Mouse (Mus musculus) embryonic facial prominence, embryonic 13.5 days (tissue): ENCODE measurements around the gene Gpx1. TPM values are rescaled to one million over a fixed set of nuclear protein-coding genes. Genes with fewer than 3 reads are reported as not detected.

Source experiments
- ATAC-seq: fragments of 200-750 bp; cut with Nextera tagmentation; 2 replicates; pipeline ENCODE4 v1.8.0; 2017; ENCODE audit warnings: low read depth; ENCODE audit not compliant: insufficient number of reproducible peaks, insufficient read depth, low FRiP score, low TSS enrichment
- H3K27ac ChIP-seq: fragments of 300-500 bp; sonication (generic); 2 replicates; pipeline ENCODE4 v1.5.1; 2015; ENCODE audit warnings: moderate library complexity, mild to moderate bottlenecking, inconsistent platforms
- H3K27me3 ChIP-seq: fragments of 300-500 bp; sonication (generic); 2 replicates; pipeline ENCODE4 v1.6.1; 2015; ENCODE audit warnings: mild to moderate bottlenecking, inconsistent platforms
- H3K36me3 ChIP-seq: fragments of 300-500 bp; sonication (generic); 2 replicates; pipeline ENCODE4 v1.6.1; 2015; ENCODE audit warnings: mild to moderate bottlenecking, inconsistent platforms
- H3K4me1 ChIP-seq: fragments of 300-500 bp; sonication (generic); 2 replicates; pipeline ENCODE4 v1.6.1; 2015; ENCODE audit warnings: inconsistent platforms
- H3K4me2 ChIP-seq: fragments of 300-500 bp; sonication (generic); 2 replicates; pipeline ENCODE4 v1.6.1; 2015; ENCODE audit warnings: moderate library complexity, mild to moderate bottlenecking, inconsistent platforms
- H3K4me3 ChIP-seq: fragments of 300-500 bp; sonication (generic); 2 replicates; pipeline ENCODE4 v1.5.1; 2015; ENCODE audit warnings: mild to moderate bottlenecking, inconsistent platforms
- H3K9ac ChIP-seq: fragments of 300-500 bp; sonication (generic); 2 replicates; pipeline ENCODE4 v1.6.1; 2015; ENCODE audit warnings: mild to moderate bottlenecking, inconsistent platforms
- H3K9me3 ChIP-seq: fragments of 300-500 bp; sonication (generic); 2 replicates; pipeline ENCODE4 v1.6.1; 2016; ENCODE audit warnings: inconsistent platforms
- WGBS: fragments of 180-500 bp; shearing (Covaris S2); methylation state at CpG from one replicate; pipeline ENCODE4 v1.1.7; 2015; ENCODE audit warnings: mixed read lengths; 5-methylcytosine and 5-hydroxymethylcytosine counted together
- polyA plus RNA-seq: library from polyadenylated mRNA; unstranded; fragments of >200 nt; fragmentation: Nextera tagmentation; extraction: Ambion mirVana; gene quantifications from 2 replicates; pipeline ENCODE4 v1.2.1, GENCODE M21; 2015

The Gpx1 gene
- polyA plus RNA-seq, 1 experiment from 2014 or later: 775 TPM

DNA sequence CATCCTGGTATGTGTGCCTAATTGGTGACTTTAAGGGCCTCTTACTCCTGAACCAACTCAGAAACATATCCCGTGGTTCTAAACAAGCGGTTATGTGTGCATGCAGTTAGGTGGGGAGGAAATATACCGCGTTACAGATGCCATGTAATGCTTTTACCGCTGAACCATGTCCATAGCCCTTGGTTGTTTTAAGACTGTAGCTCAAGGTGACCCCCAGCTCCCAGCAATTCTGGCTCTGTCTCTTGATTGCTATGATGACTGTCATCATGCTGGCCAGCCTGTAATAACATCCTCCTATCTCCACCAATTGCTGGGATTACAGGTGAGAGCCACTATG lies 2.4 kb downstream of the Gpx1 start:
- Histone ChIP-seq H3K4me3 (0 out of 2 replicates have a peak overlapping the region, but pooled peaks have one; percentile 79), H3K27ac (peak overlapping the region; percentile 98), H3K27me3 (no peaks in the 10 kb centered on the region), H3K36me3 (peaks cover 10% of the 10 kb centered on the region), H3K4me2 (peak overlapping the region; percentile 86), H3K9ac (peak overlapping the region; percentile 17; the same call in 1 of the 2 replicates), H3K4me1 (peaks cover 26% of the 10 kb centered on the region), H3K9me3 (no peaks in the 10 kb centered on the region)
- ATAC-seq: no peak
- WGBS: 77% methylated on average over 5 of the region's 5 CpGs

DNA sequence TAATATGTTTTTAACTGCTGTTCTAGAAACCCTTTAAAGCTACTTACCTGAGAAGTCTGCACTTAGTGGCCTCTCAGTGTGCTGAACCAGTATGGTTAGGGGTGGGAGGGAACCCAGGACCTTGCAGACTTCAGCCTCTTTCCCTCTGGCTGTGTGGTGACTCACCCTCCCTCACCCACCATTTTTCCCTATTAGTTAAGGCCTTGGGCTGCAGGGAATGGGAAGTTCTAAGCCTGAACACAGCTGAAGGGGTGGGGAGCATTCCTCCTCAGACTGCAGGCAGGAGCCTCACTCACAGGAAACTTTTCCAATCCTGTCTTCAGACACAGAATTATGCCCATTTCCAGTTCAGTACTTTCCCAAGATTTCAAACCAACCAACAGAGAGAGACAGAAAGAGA lies 3.1 kb downstream of the Gpx1 start:
- Histone ChIP-seq H3K27ac (no peak overlapping the region; the same call in 1 of the 2 replicates), H3K9ac (no peak overlapping the region), H3K9me3 (no peaks in the 10 kb centered on the region), H3K4me2 (no peak overlapping the region), H3K36me3 (peaks cover 8% of the 10 kb centered on the region; the same call in 1 of the 2 replicates), H3K27me3 (no peaks in the 10 kb centered on the region), H3K4me1 (peaks cover 26% of the 10 kb centered on the region), H3K4me3 (no peak overlapping the region)
- ATAC-seq: no peak

DNA sequence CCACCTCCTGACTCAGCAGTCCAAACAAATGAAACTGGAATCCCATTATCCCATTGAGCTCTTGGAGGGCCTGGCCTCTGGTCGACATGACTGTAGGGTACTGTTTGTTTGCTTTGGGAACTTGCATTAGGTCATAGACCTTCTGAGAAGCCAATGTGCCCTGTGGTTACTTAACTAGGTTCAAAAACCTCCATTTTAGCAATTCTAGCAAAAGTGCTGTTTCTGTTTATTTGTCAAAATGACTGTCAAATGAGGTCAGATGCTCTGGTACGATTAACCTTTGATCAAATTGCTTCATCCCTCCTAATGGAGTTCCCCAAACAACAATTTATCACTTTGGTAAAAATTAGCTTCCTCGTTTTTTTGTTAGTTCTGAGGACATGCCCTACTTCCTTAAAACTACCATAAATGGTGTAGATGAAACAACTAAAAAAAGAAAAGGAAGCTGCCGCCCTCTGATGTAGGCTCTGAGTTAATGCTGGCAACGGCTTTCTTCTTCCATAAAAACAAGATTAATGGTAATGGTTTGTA lies 3.7 kb downstream of the Gpx1 start:
- Histone ChIP-seq H3K4me1 (peaks cover 26% of the 10 kb centered on the region), H3K36me3 (peaks cover 8% of the 10 kb centered on the region; the same call in 1 of the 2 replicates), H3K4me3 (no peak overlapping the region), H3K4me2 (no peak overlapping the region), H3K9ac (no peak overlapping the region), H3K27ac (0 out of 2 replicates have a peak overlapping the region, but pooled peaks have one; percentile 1), H3K9me3 (no peaks in the 10 kb centered on the region), H3K27me3 (no peaks in the 10 kb centered on the region)
- no peak for ATAC-seq
- WGBS: 49% methylated on average over 5 of the region's 5 CpGs

DNA sequence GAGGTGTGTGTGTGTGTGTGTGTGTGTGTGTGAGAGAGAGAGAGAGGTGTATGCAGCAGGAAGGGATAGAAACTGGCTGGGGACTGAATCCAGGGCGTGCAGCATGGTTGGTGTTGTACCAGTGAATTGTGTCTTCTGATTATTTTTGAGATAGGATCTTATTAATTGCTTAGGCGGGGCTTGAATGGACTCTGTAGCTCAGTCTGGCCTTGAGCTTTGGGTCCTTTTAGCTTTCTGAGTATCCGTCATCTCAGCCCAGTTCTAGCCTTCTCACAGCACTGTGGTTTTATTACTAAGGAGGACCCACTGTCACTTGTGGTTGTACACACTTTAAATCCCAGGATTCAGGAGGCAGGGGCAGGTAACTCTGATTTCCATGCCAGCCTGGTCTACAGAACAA lies 4.6 kb downstream of the Gpx1 start:
- no peak for ATAC-seq
- H3K9ac ChIP-seq: no peak overlapping the region
- H3K36me3 ChIP-seq: no peaks in the 10 kb centered on the region
- H3K27me3 ChIP-seq: no peaks in the 10 kb centered on the region
- peaks cover 24% of the 10 kb centered on the region for H3K4me1 ChIP-seq
- H3K4me2 ChIP-seq: no peak overlapping the region
- WGBS: 89% methylated on average over 3 of the region's 3 CpGs
- H3K9me3 ChIP-seq: no peaks in the 10 kb centered on the region
- no peak overlapping the region for H3K4me3 ChIP-seq
- no peak overlapping the region for H3K27ac ChIP-seq

DNA sequence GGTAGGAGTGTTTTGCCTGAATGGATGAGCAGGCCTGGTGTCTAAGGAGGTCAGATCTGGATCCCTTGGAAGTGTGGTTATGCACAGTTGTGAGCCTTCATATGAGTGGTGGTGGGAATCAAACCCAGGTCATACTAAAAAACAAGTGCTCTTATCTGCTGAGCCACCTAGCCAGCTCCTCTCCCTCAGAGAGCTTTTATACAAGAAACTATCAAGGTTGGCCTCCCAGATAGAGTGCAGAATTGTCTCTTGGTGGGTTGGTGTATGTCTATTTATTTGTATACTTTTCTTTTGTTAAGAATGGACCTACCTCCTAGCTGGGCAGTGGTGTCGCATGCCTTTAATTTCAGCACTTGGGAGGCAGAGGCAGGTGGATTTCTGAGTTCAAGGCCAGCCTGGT lies 5.1 kb downstream of the Gpx1 start:
- 96% methylated on average over 1 of the region's 1 CpGs for WGBS
- no peaks in the 10 kb centered on the region for H3K27me3 ChIP-seq
- ATAC-seq: no peak

DNA sequence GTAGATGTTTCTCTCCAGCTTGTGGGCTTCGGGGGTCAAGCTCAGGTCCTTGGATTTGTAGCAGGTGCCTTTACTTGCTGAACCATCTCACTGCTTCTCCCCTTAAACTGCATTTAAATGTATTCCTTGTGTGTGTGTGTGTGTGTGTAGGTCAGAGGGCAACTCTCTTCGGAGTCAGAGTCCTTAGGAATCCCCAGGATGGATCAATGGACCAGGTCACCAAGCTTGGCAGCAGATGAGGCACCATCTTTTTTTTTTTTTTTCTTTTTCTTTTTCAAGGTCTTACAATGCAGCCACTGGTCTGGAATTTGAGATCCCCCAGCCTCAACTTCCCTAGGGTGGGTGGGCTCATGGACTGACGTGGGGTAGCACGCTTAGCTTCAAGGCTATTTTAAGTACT lies 5.8 kb downstream of the Gpx1 start:
- Histone ChIP-seq H3K27me3 (no peaks in the 10 kb centered on the region), H3K36me3 (no peaks in the 10 kb centered on the region), H3K27ac (no peak overlapping the region), H3K4me1 (peaks cover 30% of the 10 kb centered on the region), H3K4me2 (no peak overlapping the region), H3K9ac (no peak overlapping the region), H3K9me3 (no peaks in the 10 kb centered on the region), H3K4me3 (no peak overlapping the region)
- 77% methylated on average over 4 of the region's 4 CpGs for WGBS
- ATAC-seq: no peak

More for the DNA sequence above, 5.1 kb downstream of the Gpx1 start:
- Histone ChIP-seq H3K9me3 (no peaks in the 10 kb centered on the region), H3K4me3 (no peak overlapping the region), H3K9ac (no peak overlapping the region), H3K4me2 (no peak overlapping the region), H3K27ac (no peak overlapping the region), H3K4me1 (peaks cover 24% of the 10 kb centered on the region), H3K36me3 (no peaks in the 10 kb centered on the region)

DNA sequence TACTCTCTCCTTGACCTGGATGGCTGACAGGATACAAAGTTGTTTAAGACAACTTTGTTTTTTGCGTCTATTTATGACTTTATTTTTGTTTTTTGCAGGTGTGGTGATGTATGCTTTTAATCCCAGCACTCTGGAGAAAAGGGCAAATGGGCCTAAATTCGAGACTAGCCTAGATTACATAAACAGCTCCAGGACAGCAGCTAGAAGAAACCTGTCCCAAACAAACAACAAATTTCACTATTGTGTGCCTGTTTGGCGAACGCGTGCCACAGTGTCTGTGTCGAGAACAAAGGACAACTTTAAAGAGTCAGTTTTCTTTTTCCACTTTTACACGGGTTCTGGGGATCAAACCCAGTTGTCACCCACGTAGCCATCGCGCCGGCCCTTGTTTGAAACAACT lies 8.3 kb downstream of the Gpx1 start:
- Histone ChIP-seq H3K9ac (peak overlapping the region; percentile 92), H3K27me3 (no peaks in the 10 kb centered on the region), H3K27ac (peak overlapping the region; percentile 97), H3K4me1 (peaks cover 14% of the 10 kb centered on the region), H3K4me2 (peak overlapping the region; percentile 81), H3K9me3 (no peaks in the 10 kb centered on the region), H3K4me3 (peak overlapping the region; percentile 93), H3K36me3 (peaks cover 23% of the 10 kb centered on the region)
- WGBS: 3% methylated on average over 11 of the region's 11 CpGs
- no peak for ATAC-seq

DNA sequence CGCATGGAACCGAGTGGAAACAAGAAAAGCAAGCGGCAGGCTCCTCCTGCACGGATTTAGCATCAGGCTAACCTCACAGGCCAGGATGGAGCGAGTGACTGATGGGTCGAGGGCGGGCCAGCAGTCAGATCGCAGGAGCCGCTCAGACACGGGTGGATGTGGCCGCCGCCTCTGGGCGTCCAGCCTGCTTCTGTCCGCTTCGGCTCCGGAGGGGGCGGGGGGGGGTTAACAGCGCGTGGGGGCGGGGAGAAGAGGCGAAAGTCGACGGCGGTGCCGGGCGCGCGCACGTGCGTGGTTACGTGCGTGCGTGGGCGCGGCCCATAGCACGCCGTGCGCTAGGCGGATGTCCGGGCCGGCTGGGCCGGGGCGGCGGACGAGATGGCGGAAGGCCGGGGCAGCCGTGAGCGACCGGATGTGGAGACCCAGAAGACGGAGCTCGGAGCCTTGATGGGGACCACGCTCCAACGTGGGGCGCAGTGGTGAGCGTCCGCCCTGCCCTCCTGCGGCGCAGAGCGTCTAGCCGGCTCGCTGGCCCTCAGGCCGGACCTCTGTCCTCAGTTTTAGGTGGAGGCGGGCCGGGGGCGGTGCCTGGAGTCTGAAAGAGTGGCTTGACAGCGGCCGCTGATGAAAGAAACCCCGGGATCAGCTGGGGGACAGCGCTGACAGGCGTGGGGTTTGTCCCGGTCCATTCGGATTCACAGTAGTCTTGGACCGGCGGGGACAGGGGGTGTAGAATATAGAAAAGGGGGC lies 9.0 kb downstream of the Gpx1 start, which contains the start of gene Usp4:
TSS of gene Usp4 (plus strand) at position 314 of the 750 bp plus-strand sequence.
- Histone ChIP-seq H3K4me2 (peak within 1 kb of the TSS; percentile 81), H3K4me1 (peaks cover 14% of the 10 kb centered on the region), H3K4me3 (peak within 1 kb of the TSS; percentile 93), H3K27me3 (no peaks in the 10 kb centered on the region), H3K9ac (peak within 1 kb of the TSS; percentile 92), H3K27ac (peak within 1 kb of the TSS; percentile 97), H3K9me3 (no peaks in the 10 kb centered on the region), H3K36me3 (peaks cover 30% of the 10 kb centered on the region)
- ATAC-seq: peak; percentile 92
- WGBS: under 1% methylated on average over 62 of the region's 75 CpGs

DNA sequence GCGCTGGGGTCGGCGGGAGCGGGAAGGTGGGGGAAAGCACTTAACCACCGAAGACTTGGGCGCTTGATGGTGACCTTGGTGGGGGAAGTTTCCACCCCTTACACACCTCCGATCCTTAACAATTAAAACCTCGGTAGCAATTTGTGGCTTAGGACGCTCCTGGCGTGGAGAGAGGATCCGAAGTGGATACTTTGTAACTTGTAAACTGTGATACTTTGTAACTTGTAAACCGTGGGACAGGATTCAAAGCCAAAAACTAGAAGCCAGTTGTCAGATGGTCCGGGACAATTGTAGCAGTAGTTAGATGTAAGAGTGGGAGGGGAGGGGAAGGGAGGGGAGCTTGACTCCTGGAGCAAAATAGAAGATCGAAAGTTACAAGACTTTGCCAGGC lies 9.6 kb downstream of the Gpx1 start:
- Histone ChIP-seq H3K27me3 (no peaks in the 10 kb centered on the region), H3K9ac (peak overlapping the region; percentile 92), H3K27ac (peak overlapping the region; percentile 97; the same call in 1 of the 2 replicates), H3K4me1 (peaks cover 14% of the 10 kb centered on the region), H3K36me3 (peaks cover 36% of the 10 kb centered on the region), H3K9me3 (no peaks in the 10 kb centered on the region), H3K4me3 (peak overlapping the region; percentile 93), H3K4me2 (peak overlapping the region; percentile 81)
- whole genome bisulfite sequencing: 4% methylated on average over 14 of the region's 14 CpGs
- no peak for ATAC-seq

DNA sequence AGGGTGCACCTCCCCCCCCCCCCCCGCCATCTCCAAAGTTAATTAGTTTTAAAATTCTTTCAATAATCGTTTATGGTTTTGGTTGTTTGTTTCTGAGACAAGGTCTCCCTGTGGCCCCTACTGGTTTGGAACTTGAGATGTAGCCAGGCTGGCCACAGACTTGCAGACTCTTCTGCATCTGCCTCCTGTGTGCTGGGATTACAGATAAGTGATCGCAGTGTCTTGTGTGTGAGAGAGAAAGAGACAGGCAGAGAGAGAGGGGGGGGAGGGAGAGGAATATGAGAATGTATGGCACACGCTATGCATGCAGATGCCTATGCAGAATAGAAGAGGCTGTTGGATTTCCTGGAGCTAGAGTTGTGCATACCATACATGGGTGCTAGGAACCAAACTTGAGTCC lies 11.0 kb downstream of the Gpx1 start:
- Histone ChIP-seq H3K9ac (peak overlapping the region; percentile 92; the same call in 1 of the 2 replicates), H3K9me3 (no peaks in the 10 kb centered on the region), H3K4me3 (no peak overlapping the region), H3K36me3 (peaks cover 50% of the 10 kb centered on the region), H3K4me2 (no peak overlapping the region), H3K27me3 (no peaks in the 10 kb centered on the region), H3K4me1 (peaks cover 14% of the 10 kb centered on the region), H3K27ac (no peak overlapping the region)
- ATAC-seq: no peak
- WGBS: 83% methylated on average over 4 of the region's 4 CpGs

DNA sequence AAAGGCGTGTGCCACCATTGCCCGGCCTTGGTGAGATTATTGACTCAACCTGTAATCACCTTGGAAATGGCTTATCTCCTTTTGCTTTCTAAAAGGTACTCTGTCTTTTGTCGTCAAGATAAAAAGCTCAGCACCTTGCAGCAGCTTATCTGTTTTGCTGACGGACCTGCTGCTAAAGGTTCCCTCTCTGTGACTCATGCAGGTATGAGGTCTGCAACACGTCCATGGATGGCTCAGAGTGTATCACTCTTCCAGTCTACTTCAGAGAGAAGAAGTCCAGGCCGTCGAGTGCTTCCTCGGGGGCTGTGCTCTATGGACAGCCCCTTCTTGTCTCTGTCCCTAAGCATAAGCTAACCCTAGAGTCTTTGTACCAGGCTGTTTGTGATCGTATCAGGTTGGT lies 39.5 kb downstream of the Gpx1 start:
- WGBS: 92% methylated on average over 9 of the region's 9 CpGs
- Histone ChIP-seq H3K27me3 (no peaks in the 10 kb centered on the region), H3K36me3 (peaks cover 95% of the 10 kb centered on the region), H3K4me1 (no peaks in the 10 kb centered on the region), H3K4me2 (no peak overlapping the region), H3K9ac (no peak overlapping the region), H3K9me3 (no peaks in the 10 kb centered on the region), H3K4me3 (no peak overlapping the region), H3K27ac (no peak overlapping the region)
- no peak for ATAC-seq

DNA sequence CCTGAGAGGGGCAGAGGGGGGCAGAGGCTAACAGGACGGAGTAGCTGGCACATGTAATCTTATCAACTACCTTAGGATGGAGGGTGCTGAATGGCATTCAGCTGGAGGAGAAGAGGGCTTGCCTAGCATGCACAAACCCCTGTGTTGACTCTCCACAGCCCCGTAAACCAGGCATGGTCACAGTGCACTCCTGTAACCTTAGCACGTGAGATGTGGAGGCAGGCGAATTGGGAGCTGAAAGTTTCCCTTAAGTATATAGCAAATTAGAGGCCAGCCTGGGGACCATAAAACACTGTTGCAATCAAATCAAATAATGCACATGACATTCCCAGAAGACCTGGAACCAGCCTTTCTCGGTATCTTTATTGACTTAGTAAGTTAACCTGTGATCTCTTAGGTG lies 40.0 kb downstream of the Gpx1 start:
- 91% methylated on average over 5 of the region's 5 CpGs for WGBS
- peaks cover 95% of the 10 kb centered on the region for H3K36me3 ChIP-seq

More for the DNA sequence above, 40.0 kb downstream of the Gpx1 start:
- Histone ChIP-seq H3K4me2 (no peak overlapping the region), H3K4me1 (no peaks in the 10 kb centered on the region), H3K9me3 (no peaks in the 10 kb centered on the region), H3K27me3 (no peaks in the 10 kb centered on the region), H3K4me3 (no peak overlapping the region), H3K9ac (no peak overlapping the region), H3K27ac (no peak overlapping the region)
- no peak for ATAC-seq
